Mouse (Mus musculus): ENCODE data around the gene Ufc1.
"Not testable (repeated sequence)": the region's sequence is repeated elsewhere in the genome, so short reads cannot be mapped to it uniquely, and the experiment has no call there.

Gene Ufc1

DNA sequence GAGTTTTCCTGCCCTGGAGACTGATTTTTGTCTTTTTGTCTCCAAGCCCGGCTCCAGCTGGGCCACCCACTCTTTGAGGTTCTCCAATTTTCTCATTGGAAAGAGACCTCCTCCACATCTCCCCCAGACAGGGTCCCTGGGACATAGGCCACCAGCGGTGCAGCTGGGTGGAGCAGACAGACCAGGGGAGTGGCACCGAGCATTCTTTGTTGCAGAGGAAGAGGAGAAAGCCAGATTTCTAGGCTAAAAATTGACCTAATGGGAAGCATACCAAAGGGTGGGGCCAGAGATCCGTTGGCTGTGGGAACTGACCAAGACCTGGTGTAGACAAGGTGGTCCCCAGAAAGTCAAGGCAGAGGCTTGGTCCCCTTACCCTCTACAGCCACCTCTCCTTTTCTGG lies 46.9 kb downstream of the Ufc1 start:
- no peak for DNase-seq (ENCODE audit: low spot score)

DNA sequence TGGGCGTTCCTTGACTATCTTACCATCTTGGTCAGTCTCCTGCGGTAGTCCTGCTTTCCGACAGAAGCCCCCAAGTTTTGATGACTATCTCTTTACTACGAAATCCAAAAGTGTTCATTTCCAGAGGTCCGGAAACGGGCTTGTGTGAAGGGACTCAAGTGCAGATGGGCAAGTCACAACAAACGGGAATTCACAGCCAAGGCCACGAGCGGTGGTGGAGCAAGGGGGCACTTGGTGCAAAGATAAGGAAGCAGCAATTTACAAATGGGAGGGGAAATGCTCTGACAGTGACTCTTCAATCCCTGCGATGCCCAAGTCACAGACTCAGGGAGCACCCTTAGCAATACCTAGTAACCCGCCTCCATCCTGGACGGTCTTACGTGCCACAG lies 47.4 kb downstream of the Ufc1 start:
- DNase-seq (ENCODE audit: low spot score), result peak; percentile 55

DNA sequence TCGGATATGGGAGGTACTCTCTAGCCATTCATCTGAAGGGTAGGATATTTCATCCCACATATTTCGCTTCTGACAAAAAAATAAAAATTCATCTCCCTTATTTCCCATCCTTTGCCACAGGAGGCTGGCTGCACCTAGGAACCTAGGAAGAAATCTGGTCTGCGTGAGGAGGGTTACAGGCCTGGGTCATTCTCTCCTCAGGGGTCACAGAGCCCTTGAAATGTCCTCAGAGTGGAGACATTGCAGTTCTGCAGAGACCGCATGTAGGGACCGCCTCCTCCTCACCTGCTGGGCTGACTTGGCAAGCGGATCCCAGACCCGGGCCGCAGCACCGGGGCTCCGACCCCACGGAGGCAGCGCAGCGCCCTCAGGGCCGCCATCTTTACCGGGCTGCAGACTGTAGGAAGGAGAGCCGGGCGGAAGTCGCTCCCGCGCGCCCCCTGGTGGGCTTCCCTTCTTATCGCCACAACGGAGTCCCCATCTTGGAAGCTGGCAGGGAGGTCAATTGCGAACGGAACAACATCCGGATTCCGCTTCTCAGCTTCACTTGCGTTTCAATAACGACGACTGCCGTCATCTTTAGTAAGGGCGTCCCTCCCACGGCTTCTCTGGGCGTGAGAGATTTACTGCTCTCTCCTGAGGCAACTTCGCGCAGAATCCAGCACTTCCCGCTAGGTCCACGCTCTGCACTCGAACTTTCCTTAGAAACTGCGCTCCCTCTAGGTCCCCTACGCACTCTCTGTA lies 47.9 kb downstream of the Ufc1 start:
- peak; percentile 98 for DNase-seq (ENCODE audit: low spot score)

DNA sequence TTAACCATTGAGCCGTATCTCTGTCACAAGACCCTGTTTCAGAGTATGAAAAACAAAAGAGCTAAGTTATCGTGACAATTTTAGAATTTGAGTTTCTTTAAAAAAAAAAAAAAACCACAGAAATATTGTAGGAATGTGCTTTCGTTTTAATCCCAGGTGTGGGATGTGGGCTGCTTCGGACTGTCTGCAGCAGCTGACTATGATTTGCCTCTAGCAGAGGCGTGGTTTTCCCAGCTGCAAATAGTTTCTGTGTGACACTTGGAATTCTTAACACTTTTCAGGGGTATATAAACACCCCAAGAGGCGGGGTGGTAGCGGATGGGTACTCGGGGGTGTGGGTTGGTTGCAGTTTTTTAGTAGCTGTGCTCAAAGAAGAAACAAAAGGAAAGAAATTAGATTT lies 49.5 kb downstream of the Ufc1 start:
- DNase-seq (ENCODE audit: low spot score), result no peak

DNA sequence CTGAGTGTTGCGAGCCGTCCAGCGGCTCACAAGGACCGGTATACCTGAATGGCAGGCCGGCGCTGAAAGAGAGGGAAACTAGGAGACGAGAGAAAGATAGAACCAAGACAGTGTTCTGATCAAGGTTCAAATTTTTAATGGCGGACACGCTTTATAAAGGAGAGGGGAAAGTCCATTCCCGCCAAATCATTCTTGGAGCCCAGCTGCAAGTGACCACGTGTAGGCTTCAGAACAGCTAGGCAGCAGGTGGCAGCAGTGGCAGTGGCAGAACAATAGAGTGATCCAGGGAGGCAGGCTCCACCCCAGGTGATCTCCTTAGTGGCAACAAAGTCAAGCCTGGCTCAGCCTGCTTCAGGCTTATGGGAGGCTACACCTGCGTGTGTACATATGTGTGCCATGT lies 52.9 kb downstream of the Ufc1 start:
- not testable (repeated sequence) for DNase-seq (ENCODE audit: low spot score)

DNA sequence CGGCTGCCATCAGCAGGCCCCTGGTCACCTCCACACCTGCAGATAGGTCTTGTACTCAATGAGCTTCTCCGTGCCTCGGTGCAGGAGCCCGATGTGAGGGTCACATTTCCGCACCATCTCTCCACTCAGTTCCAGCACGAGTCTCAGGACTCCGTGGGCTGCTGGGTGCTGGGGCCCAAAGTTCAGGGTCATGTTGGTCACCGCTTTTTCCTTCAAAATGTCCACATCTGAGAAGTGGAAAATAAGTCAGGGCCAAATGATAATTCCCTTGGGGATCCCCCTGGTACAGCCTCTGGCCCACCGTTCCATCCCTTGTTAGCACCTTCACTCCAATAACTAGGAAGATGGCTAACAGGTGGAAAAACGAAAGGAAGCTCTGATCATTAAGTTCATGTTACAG lies 53.9 kb downstream of the Ufc1 start:
- no peak for DNase-seq (ENCODE audit: low spot score)

DNA sequence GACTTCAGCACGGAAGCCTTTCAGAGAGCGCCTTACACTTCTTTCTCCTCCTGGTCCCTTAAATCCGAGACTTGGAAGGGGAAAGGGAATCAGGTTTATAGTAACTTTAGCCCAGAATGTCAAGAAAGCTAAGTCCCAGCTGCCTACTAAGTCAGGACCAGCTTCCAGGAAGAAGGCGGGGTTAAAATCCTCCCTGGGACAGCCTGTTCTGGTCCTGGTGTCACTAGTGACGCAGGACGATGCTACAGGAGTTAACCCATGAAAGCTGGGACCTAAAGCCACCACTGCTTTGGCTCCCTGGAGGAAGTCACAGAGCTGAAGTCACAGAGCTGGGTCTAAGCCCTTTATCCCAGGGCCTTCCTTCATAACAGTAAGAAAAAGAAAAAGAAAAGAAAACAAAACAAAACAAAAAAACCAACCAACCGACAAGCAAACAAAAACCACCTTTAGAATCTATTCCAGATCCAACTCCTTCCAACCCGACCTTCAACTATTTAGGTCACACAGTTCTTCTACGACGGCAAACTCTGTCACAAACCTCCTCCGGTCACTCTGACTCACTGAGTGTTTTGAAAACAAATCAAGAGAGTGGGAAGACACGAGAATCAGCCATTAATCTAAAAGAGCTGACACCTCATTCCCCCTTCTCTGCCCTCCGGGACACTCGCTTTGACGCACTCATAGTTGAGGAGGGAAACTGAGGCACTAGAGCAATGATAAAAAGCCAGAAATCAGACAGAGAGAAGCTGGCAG lies 54.7 kb downstream of the Ufc1 start:
- DNase-seq (ENCODE audit: low spot score), result no peak
